Mouse (Mus musculus): ENCODE measurements around the gene F2r. TPM values are rescaled to one million over a fixed set of nuclear protein-coding genes. Genes with fewer than 3 reads are reported as not detected.
A peak's percentile ranks its signal among the peaks of the same experiment; 100 is the strongest.

Gene F2r
- total RNA-seq, 2 experiments from 2014 or later: 3.9 to 4.4 TPM

DNA sequence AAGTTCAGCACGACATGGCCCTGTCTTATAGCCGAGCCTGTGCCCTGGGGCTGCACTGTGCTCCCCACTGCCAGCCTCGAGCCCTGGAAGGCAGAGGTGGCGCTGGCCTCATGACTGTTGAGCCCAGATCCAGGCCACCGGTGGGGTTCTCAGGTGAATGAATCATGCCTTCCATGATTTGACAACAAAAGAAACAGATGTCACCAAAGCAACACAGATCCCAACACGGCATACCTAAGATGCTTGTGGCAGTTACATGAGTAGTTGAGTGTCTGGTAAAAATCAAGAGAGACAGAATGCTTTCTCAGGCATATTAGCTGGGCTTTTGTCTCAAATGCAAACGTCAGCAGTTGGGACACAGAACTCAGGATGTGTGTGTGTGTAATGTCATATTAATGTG is 25.5 kb upstream of the F2r start:
- intact Hi-C loops (cut with DNase I): no loop called here

DNA sequence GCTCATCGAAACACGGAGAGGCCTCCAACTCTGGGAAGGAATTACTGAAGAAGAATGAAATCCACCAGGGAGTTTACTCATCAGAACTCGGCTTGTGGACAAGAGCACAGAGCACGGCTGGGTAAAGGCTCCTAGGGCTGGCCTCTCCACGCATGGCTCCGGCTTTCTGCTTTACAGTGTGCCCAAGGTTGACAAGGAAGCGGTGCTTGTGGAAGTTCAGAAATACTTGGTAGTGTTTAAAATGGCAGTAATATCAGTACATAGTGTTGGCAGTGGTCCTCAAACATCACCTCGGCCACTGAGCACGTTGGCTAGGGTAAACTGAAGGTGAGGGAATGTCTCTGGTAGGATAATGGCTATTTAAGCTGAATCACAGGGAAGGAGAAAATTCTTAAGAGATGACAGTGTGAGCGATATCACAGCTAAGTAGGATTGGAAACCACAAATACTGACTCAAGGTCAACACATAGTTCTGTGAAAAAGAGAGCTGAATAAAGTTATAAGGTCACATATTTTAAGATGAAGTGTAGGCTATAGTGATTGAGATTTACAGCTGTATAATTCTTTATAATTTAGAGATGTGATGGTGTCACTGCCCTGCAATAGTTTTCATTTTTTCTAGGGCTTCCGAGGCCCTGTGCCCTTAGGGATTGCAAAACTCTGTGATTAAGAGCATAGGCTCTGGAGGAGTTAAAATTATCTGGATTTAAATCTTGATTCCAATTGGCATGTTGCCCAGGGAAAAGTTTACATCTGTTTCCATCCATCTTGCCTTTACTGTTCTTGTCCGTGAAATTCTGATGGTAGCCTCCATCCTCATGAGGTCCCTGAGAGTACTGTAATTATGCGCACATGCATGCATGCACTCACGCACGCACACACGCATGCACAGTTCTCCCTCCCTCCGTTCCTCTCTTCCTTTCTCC is 23.0 kb upstream of the F2r start:
- intact Hi-C loops (cut with DNase I): no loop called here
- Histone ChIP-seq H3K27ac (no peak overlapping the region), H3K4me3 (no peak overlapping the region)
- no peak for TF ChIP-seq CTCF (IDR thresholded peaks at IDR 0.05)
- no peak for DNase-seq (ENCODE audit: extremely low spot score in 1 of 2, low spot score in 2 of 2)

More for the DNA sequence above, 25.5 kb upstream of the F2r start:
- no peak for TF ChIP-seq CTCF (IDR thresholded peaks at IDR 0.05)
- Histone ChIP-seq H3K4me3 (no peak overlapping the region), H3K27ac (no peak overlapping the region)
- DNase-seq (ENCODE audit: extremely low spot score in 1 of 2, low spot score in 2 of 2): no peak

DNA sequence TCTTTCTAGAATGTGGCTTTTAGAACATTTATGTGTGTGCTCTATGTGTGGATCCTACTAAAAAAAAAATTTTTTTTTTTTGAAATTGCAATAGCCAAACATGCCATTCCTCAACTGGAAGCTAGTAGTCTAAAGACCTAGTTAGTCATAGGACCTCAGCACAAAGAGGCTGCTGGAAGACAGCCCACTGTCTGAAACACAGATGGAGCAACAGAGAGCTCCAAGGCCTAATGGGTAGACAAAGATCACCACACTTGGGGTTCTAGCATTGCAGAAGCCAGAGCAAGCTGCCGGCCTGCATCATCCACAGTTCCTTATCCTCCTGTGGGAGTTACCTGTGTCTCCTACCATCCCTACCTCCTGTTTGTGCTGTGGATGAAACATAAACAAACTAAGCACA is 22.1 kb upstream of the F2r start:
- Histone ChIP-seq H3K4me3 (no peak overlapping the region), H3K27ac (no peak overlapping the region)
- intact Hi-C loops (cut with DNase I): no loop called here
- no peak for TF ChIP-seq CTCF (IDR thresholded peaks at IDR 0.05)
- DNase-seq (ENCODE audit: extremely low spot score in 1 of 2, low spot score in 2 of 2): no peak

DNA sequence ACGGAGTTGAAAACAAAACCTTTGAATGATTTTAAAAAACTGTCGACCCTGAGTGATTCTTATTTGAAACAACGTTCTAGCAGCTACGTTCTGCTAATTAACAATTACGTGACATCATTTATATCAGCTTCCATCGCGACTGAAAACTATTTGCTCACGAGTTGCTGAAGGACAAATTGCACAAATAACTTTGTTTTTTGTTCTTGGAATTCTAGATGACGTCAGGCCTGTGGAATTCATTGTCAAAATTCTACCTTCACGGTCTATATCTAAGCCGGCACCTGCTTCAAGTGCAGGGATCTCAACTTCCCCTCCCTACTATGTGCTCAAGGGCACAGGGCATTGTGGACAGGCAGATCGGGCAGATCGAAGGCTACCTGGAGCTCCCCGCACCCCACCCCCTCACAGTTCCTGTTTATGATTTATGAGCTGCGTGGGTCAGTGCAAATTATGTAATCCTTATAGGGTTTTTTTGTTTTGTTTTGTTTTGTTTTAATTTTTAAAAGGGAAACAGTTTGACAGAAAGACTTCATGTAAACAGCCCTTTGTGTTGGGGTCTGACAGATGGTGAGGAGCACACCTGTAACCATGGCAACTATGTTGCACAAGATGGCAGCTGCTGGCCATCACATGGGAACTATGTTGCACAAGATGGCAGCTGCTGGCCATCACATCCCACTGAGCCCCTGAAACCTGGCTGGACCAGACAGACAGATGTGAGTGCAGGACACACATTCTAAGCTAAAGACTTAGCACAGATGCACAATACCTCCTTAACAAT is 21.2 kb upstream of the F2r start:
- TF ChIP-seq CTCF (IDR thresholded peaks at IDR 0.05): no peak
- no peak overlapping the region for H3K4me3 ChIP-seq
- intact Hi-C loops (cut with DNase I): no loop called here
- H3K27ac ChIP-seq: no peak overlapping the region
- no peak for DNase-seq (ENCODE audit: extremely low spot score in 1 of 2, low spot score in 2 of 2)

DNA sequence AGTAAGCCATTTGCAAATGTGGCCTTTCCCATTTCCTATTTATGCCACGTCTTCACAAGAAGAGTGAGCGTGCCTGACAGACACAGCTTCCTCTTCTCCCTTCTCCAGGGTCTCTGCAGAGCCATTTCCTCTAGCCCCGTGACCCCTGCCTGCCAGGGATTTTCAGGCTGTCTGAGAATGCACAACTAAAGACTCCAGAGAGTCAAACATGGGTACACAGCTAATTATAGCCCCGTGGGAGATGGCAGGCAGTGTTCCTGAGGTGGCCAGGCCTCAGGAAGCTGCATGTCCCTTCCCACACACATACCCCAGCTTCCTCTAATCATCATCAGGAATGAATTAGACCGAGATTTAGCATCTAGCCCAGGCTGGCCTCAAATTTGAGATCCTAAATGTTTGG is 20.6 kb upstream of the F2r start:
- Histone ChIP-seq H3K4me3 (no peak overlapping the region), H3K27ac (no peak overlapping the region)
- no peak for TF ChIP-seq CTCF (IDR thresholded peaks at IDR 0.05)
- intact Hi-C loops (cut with DNase I): no loop called here
- DNase-seq (ENCODE audit: extremely low spot score in 1 of 2, low spot score in 2 of 2): no peak

DNA sequence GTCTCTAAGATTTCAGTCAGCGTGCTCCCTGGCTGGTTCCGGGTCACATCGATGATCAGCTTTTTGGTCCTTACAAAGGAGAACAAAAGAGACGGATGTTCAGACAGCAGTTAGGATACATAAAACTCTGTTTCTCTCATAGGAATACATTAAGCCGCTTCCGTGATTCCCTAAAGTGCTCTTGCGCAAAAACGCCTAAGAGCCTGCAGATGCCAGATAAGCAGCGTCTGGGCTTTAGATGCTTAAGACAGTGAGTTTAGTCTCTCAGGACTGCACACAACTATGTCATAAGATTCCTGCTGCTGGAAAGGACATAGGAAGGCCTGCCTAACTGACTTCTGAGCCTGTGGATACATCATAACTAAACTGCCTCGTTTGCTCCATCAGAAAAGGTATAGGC is 19.4 kb upstream of the F2r start:
- intact Hi-C loops (cut with DNase I): no loop called here
- DNase-seq (ENCODE audit: extremely low spot score in 1 of 2, low spot score in 2 of 2): no peak
- no peak for TF ChIP-seq CTCF (IDR thresholded peaks at IDR 0.05)
- H3K27ac ChIP-seq: no peak overlapping the region
- no peak overlapping the region for H3K4me3 ChIP-seq

DNA sequence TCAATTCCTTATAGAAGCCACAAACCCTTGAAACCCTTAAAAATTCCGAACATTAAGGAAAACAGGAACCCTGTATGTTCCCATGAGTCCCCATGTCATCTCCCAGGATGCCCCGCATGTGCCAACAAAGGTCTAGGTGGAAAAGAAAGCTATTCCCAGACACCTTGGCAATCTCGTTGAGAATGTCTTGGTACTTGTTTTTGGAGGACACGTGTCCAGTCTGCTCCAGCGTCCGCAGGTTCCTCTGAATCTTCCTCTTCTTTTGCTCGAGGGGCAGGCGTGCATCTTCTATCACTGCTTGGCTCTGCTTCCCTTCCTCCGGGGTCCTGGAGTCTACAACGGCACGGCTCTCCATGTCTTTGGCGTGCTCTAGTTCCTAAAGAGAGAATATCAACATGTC is 17.0 kb upstream of the F2r start:
- intact Hi-C loops (cut with DNase I): no loop called here
- DNase-seq (ENCODE audit: extremely low spot score in 1 of 2, low spot score in 2 of 2): no peak
- no peak for TF ChIP-seq CTCF (IDR thresholded peaks at IDR 0.05)

DNA sequence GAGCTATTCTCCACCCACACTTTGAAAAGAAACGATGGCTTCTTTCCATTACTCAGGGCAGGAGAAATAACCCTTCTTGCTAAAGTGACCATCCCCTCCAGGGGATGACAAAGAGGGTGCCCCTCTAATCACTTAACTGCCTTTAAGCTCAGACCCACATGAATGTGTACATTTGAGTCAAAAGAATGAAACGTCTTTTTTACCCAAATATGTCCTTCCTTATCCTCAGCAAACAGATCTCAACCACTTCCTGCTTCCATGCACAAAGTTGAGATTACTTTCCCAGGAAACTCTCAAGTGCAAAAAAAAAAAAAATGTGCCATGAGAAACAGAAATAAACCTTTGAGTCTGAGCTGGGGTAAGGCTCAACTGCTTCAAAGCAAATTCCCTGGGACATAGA is 16.2 kb upstream of the F2r start:
- DNase-seq (ENCODE audit: extremely low spot score in 1 of 2, low spot score in 2 of 2): no peak
- H3K27ac ChIP-seq: no peak overlapping the region
- H3K4me3 ChIP-seq: no peak overlapping the region
- no peak for TF ChIP-seq CTCF (IDR thresholded peaks at IDR 0.05)
- intact Hi-C loops (cut with DNase I): no loop called here

More for the DNA sequence above, 17.0 kb upstream of the F2r start:
- no peak overlapping the region for H3K27ac ChIP-seq
- no peak overlapping the region for H3K4me3 ChIP-seq

DNA sequence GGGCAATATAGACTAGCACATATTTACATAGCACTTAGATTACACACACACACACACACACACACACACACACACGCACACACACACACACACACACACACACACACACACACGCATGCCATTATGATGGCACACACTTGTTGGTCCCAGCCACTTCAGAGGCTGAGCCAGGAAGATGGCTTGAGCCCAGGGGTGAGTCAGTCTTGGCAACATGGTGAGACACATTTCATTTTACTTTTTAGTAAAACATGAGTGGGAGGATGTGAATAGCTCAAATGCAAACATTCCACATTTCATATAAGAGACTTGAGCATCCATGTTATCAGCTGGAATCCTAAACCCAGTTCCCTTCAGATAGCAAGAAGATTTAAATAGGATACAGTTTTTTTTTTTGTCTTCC is 15.1 kb upstream of the F2r start:
- intact Hi-C loops (cut with DNase I): no loop called here
- no peak overlapping the region for H3K4me3 ChIP-seq
- peak in 1 of 2 experiments; percentile 24 for DNase-seq (ENCODE audit: extremely low spot score in 1 of 2, low spot score in 2 of 2)
- TF ChIP-seq CTCF (IDR thresholded peaks at IDR 0.05): no peak
- H3K27ac ChIP-seq: no peak overlapping the region

DNA sequence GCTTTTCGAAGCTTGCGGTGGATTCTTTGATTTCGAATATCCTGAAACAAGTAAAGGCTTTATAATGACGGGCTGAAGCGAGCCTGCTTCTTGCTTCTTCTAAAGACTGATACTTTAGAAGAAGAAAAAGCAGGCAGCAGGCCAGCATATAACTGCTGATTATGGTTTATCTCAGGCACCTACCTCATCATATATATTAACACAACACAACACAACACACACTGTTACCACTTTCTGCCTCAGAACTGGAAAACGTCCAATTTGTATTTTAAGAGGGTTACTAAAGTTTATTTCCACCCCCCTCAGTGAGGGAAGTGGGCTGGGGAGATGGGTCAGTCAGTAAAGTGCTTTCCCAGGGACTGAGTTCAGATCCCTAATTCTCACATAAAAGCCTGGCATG is 13.9 kb upstream of the F2r start:
- DNase-seq (ENCODE audit: extremely low spot score in 1 of 2, low spot score in 2 of 2): no peak
- TF ChIP-seq CTCF (IDR thresholded peaks at IDR 0.05): no peak

DNA sequence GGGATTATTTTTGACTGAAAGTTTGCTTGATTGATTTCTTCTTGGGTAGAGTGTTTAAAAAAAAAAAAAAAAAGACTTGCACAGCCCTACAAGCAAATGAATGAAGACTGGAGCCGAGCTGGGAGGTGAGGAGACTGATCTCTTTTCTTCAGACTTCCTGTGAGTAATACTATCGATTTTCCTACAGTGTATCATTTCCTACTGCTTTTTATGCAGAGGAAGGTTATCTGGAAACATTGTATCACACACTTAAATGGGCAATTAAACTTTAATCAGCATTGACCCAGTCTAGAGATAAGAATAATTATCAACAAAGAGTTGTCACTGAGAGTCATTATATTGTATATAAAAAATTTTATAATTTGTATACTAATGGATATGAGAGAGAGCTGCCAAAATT is 12.5 kb upstream of the F2r start:
- no peak for TF ChIP-seq CTCF (IDR thresholded peaks at IDR 0.05)
- intact Hi-C loops (cut with DNase I): no loop called here
- no peak for DNase-seq (ENCODE audit: extremely low spot score in 1 of 2, low spot score in 2 of 2)

More for the DNA sequence above, 13.9 kb upstream of the F2r start:
- Histone ChIP-seq H3K4me3 (no peak overlapping the region), H3K27ac (no peak overlapping the region)
- intact Hi-C loops (cut with DNase I): no loop called here

DNA sequence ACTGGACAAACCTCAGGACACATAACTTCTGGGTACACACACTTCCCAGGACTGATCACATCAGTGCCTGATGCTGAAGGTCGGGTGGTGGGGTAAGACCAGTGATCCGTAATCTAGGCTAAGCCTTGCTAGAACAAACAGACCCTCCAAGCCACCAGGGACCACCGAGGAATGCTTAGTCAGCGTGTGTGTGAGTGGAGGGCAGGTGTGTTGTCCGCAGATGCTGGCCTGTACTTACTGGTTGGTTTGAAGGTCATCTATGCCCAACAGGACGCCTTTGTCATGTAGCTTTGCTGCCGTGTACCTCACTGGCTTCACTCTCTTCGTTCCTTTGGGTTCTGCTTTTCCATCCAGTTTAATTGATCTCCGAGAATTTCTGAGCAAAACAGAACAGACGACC is 11.5 kb upstream of the F2r start:
- no peak for DNase-seq (ENCODE audit: extremely low spot score in 1 of 2, low spot score in 2 of 2)
- intact Hi-C loops (cut with DNase I): no loop called here
- no peak overlapping the region for H3K27ac ChIP-seq

More for the DNA sequence above, 12.5 kb upstream of the F2r start:
- Histone ChIP-seq H3K27ac (no peak overlapping the region), H3K4me3 (no peak overlapping the region)

More for the DNA sequence above, 11.5 kb upstream of the F2r start:
- H3K4me3 ChIP-seq: no peak overlapping the region
- TF ChIP-seq CTCF (IDR thresholded peaks at IDR 0.05): no peak

Measured in left cerebral cortex, adult 2 months (tissue).